Mouse (Mus musculus): ENCODE results near the gene Dcun1d3. TPM values are rescaled to one million over a fixed set of nuclear protein-coding genes. Genes with fewer than 3 reads are reported as not detected.

The Dcun1d3 gene
- polyA plus RNA-seq (2012; rRNA removed) = 10.3 and 11.4 TPM in 2 replicates

DNA sequence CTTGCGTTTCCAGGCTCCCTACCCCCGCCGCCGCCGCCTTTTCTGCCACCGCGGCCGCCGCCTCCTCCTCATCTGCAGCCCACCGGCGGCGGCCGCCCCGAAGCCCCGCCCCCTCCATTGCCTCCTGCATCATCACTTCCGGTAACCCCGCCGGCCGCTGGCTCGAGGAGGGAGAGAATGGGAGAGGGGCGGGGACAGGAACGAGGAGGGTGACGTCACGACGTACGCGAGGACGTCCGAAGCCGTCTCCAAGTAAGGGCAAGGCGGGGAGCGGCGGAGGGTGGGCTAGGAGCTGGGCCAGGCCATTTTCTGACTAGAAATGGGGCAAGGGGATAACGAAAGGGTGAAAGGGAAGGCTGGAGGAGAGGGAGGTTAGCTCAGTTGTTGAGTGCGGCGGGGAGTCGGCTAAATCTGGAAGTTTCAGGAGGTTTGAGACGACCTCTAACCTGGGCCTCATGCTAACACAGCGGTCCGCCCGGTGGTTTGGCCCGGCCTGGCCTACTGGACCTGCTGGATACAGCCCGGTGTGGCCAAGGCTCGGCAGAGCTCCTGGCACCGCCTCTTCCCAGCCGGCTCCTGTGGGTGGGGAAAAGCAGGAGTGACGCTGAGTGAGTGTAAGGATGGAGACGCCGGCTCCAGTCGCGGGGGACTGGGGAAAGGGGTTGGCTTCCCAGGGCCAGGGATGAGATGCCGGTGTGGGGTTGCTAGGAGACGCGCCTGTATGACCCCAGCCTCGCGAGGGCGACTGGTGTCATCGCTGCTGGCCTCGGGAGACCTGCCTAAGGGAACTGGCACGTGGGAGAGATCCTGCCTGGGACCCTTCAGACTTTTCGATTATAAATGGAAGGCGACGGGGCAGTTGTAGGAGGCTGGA is at the start of gene Dcun1d3, which contains the start of gene Lyrm1:
Dcun1d3 (minus strand) TSS at position 660 of the 874 bp plus-strand sequence.
Lyrm1 (plus strand) TSS at position 223 of the 874 bp plus-strand sequence.
- DNase-seq (ENCODE audit: low spot score) = peak; percentile 89

DNA sequence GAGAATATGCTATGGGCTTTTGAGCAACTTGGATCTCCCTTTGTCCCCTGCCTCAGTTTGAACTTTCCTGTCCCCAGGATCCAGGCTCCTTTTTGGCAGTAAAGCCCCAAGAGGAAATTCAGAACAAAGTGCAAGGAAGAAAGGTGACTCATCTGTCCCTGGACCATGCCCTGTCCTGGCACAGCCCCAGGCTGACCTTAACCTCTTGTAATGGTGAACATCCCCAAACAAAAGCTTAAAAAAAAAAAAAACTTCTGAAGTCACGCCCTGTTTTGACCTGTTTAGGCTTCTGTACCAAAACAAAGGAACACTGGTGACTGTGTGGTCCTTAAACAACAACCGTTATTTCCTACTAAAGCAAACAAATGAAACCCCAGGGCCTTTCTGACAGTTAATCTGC is 45.5 kb upstream of the Dcun1d3 start:
- DNase-seq (ENCODE audit: low spot score) = no peak

DNA sequence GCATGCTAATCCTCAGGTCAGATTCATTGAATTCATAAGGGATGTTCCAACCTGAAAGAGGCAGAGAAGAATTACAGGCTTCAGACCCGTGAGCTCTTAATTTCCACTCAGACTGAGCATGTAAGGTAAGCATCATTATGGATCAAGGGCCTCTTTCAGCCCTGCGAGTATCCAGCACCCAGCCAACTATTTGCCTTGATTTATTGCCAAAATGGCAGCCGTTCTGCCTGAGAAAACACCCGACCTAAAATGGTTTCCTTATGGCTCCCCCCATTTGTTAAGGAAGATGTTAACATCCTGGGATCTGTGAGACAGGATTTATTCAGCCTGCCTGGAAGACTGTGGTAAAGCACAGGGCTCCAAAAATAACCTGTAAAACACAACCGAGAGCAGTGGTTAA is 40.9 kb upstream of the Dcun1d3 start:
- no peak for DNase-seq (ENCODE audit: low spot score)

DNA sequence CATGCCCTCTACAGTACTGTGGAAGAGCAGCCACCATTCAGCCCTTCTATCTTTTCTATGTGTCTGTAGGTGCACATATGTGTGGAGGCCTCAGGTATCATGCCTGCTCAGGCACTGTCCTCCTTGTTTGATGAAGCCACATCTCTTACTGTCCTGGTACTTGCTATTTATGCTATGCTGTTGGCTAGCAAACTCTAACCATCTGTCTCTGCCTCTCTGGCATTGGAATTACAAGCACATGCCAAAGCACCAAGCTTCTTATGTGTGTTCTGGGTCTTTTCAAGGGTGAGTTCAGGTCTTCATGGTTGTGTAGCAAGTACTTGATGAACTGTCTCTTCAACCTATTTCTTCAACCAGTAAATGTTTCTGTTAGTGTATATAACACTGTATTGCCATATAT is 40.2 kb upstream of the Dcun1d3 start:
- DNase-seq (ENCODE audit: low spot score) = no peak

DNA sequence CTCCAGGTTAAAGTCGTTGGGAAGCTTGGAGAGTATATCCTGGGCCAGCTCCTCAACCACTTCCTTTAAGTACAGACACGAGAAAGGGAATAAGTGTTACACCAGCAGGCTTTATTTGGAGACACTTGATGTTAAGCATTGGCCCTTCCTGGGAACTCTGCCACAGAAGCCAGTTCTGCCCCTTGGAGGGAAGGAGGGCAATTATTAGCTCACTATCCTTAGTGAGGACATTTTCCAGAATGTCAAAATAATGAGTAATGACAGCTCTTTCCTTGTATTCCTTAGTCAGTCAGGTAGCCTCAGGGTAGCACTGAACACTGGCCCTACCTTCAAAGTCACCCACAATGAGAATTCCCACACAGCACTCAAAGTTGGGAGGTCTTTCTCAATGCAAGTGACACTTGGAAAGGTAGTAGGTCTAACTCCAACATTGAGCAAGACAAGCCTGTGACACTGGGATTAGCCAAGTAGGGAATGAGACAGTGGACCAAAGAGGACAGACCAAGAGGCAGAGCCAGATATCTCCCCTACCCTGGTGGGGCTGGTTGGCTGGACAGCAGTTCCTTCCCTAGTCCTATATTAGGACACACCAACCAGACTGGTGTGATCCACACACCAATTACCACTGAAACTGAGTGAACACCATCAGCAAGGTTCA is 32.8 kb upstream of the Dcun1d3 start:
- no peak for DNase-seq (ENCODE audit: low spot score)

DNA sequence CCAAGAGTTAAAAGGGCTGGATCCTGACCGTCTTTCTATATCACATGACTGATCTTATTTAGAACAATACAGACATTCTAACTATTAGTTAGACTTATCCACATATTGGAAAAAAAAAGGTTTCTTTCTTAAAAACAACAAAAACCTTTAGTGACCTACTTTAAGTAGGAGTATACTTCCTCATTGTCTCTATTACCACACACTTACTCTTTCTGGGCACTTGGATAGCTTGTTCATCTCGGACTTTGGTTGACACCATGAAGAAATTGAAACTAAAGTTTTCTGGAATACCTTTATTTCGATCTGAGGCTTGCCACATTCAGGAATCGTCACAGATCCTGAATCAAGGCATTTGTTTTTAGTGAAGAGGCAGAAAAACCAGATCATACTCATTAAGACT is 25.0 kb upstream of the Dcun1d3 start:
- DNase-seq (ENCODE audit: low spot score) = no peak

DNA sequence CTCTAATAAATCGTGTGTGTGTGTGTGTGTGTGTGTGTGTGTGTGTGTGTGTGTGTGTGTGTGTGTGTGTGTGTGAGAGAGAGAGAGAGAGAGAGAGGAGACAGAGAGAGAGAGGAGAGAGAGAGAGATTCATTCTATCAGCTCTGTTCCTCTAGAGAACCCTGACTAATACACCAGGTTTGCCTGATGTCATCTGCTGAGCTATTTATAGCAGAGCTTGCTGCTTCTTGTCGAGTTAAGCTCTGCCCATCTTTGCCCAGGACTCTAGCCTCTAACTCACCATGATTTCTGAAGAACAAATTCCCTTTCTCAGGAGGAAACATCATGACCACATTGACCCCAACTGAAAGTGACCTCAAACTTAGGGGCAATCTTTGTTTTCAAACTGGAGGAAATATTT is 24.4 kb upstream of the Dcun1d3 start:
- no peak for DNase-seq (ENCODE audit: low spot score)

DNA sequence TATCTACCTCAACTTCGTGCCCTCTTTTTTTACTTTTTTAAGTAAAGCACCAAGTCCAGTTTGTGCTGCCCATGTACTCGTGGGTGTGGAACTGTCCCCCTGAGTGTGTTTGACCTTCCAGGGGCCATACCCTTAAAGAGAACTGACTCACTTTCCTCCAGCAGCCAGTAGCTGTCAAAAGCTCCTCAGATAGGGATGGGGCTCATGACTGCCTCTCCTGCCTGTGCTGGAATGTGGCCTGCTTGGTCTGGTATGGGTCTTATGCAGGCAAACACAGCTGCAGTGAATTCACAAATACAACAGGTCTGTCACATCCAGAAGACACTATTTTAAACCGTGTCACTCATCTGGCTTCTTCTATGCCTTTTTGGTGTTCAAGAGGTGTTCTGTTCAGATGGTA is 15.6 kb upstream of the Dcun1d3 start:
- no peak for DNase-seq (ENCODE audit: low spot score)

DNA sequence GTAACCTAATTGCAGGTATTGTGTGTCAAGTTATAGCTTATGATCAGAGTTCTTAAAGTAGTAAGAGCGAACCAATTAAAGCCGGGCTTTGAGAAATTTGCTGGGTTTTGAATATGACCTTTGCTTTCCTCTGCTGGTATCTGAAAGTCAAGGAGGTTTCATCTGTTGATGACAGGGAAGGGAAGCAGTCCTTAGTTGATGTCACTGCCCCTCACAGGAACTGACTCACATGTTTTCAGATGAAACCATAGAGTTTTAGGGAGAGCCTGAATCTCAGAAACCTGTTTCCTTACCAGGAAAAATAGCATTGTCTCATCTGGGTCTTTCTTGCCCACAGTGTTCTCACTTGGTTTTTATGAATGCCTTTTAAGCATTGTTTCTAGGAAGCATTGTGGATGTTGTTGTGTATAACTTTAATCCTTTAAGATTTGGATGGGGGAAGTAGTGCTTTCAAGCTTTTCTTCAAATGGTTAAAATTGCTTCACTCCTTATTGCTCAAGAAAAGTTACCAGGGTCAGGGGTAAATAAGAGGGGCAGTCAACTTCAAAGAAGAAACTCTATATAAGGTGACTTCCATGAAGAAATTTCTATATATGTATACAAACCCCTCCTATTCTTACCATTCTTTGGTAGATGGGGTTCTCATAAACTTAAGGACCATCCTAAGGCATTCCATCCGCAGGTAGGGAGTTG is 10.6 kb upstream of the Dcun1d3 start:
- DNase-seq (ENCODE audit: low spot score) = no peak

DNA sequence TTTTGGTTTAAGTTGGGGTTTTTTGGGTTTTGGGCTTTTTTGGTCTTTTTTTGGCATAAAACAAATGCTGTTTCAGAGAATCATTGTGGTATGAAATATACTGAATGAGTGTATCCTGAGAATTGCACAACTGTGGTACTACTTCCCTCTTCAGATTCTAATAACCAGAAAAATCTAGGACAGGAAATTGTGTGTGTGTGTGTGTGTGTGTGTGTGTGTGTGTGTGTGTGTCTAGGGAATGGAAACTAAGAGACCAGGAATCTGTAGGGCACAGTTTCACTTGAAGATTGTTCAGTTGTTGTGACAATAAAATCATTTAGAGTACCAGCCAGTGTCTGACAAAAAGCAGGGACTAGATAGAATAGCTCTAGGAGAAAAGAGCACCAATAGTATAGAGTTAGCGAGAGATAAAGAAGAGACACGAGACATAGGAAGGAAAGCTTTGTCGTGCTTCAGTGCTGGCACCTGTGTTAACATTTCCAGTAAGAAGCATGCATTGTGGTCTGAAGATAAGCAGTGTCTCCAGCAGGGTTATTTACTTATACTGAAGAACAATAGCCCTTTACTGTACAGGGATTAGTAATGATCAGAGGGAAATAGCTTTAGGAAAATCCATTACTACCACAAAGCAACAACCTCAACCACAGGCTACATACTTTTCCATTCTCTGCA is 3.4 kb upstream of the Dcun1d3 start:
- DNase-seq (ENCODE audit: low spot score) = no peak

DNA sequence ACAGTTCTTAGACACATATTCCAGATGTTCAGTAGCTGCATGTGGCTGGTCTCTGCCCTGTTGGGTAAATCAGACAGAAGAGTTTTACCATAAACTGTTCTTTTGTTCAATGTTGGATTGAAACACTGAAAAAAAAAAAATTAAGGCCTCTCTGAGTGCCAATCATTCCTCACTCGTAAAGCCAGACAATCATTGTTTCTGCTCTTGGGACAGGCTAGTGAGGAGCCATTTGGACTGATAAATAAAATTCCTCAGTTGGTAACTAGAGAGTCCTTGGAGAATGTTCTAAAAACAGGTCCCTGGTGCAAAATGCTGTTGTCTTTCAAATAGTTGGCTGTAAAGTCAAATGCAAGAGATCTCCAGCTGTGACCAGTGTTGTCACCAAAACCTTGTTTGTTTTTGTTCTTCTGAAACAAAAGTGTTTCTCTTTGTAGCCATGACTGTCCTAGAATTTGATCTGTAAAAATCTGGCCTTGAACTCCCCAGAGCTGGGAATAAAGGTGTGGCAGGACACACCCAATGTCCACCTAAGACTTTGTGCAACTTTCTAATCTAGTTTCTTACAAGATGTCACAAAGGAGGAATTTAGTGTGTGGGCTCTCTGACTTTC is 2.3 kb upstream of the Dcun1d3 start:
- no peak for DNase-seq (ENCODE audit: low spot score)

DNA sequence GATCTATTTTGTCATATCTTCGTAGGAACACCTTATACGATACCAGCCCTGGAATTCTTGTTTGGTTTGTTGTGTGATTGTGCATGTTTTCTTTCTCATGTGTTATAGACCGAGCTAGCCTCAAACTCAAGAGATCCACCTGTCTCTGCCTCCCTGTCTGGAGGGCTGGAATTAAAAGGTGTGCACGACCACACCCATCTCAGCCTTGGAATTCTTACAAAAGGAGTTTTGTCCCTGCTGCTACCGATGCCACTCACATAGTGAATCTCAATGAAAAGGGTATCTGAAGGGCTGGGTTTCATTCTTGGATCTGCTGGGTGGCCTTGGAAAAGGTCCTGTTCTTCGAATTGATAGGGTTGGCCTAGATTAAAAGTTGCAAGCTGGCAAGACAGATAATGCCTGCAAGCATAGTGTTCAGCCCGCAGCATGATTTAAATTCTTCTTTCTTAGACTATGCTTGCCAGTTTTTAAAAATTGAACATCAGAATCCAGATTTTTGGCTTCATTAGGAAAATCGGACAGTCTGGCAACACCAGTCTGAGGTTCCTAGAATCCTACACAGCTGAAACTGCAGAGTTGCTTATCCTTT is 1.5 kb upstream of the Dcun1d3 start:
- DNase-seq (ENCODE audit: low spot score) = no peak

DNA sequence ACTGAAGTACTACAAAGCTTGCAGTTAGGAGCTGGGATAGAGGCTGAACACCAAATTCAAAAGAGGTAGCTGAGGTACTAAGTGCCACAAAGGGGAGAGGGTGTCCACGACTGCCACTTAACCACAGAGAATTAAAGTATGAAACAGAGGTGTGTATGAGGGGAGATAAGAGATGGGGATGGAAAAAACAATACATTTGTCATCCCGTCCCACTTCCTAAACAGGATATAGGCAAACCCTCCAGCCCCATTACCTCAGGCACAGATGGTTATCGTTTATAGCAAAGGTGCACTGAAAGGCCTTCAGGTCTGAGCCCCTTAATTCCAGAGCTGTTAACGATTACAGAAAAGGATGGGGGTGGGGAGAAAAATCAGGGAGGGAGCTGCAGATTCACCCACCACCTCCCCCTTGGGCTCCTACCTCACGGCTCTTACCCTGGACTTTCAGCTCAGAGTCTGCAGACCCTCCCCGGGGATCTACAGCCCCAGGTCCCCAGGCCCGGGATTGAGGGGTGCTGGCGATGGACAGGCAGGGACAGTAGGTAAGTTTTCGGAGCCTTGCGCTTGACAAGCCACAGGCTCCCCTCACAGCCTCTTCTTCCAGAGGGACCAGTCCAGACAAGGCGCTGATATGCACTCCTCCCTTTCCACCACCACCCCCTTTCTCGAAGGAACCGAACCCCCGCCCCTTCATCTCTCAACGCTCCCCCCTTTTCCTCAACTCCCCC is 1.1 kb downstream of the Dcun1d3 start:
- DNase-seq (ENCODE audit: low spot score) = no peak

DNA sequence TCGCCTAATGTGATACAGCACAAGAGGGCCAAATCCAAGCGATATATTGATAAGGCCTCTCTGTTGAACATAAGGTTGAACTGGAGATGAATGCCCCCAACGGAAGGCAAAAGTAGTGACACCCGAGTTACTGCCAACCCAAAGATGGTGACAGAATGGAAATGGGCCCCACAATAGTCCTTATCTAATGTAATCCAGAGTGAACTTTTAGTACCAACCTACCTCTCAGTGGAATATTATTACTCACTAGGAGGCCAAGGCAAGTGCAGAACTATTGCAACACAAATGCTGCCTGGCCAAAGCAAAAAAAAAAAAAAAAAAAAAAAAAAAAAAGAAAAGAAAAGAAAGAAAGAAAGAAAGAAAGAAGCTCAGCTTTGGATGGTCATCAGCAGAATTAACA is 3.4 kb downstream of the Dcun1d3 start:
- no peak for DNase-seq (ENCODE audit: low spot score)

DNA sequence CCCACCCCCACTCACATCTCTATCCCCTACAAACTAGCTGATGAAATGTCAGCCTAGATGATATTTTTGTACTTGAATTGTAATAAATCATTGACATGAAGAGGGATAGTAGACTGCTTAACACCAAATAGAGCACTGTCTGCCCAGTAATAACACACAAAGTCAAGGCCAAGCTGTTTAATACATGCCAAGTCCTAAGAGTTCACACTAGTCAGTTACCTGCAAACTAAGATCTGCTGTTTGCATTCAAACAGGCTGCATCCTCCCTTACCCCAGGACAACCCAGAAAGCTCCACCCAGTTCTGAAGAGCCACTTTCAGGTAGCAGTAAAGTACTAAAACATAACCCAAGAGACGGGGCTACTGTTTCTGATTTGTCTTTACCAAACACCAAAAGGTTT is 3.9 kb downstream of the Dcun1d3 start:
- DNase-seq (ENCODE audit: low spot score) = no peak

DNA sequence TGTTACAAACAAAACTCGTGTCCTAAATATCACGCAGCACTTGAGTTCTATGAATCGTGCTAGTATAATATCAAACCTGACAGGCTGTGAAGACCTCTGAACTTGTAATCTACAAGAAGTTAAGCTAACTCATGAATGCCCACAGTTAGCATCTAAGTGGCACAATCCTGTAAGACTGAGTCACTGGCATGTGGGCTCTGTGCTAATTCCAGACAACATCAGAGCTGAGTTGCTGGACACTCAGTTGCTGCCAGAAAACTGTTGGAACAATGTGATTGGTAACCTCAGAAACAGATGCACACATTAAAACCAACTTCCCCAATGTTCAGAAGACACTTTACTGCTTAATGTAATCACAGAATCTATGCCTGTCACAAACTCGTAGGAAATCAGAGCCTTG is 8.2 kb downstream of the Dcun1d3 start:
- no peak for DNase-seq (ENCODE audit: low spot score)

DNA sequence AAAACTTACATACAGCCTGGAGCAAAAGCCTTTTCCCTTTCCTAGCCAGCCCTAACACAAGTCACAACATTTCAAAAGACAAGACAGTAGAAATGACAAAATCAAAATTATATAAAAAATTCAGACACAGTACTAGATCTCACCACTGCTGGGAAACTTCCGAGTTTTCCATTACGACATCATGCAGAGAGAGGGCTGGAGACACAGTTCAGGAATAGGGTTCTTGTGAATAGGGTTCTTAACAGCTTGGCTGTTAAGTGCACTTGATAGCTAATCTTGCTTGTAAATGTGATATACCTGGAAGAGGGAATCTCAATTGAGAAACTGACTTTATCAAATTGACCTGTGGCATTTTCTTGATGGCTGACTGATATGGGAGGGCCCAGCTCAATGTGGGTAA is 14.9 kb downstream of the Dcun1d3 start:
- no peak for DNase-seq (ENCODE audit: low spot score)

DNA sequence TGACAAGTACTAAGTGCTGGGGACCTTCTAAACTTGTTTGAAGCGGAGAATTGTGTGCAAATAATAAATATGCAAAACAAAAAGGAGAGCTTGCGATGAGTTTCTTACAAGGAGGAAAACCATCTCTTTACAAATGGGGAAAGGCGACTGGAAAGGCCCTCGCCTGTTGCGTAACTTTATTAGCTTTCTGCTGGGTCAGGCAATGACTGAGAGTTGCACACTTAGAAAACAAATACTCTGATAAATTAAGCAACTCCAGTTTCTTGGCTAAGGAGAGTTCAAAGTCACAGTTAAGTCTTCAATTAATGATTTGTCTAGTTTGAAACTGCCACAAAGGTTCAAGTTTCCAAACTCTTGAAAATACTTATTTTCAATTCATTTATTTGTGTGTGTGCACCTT is 15.8 kb downstream of the Dcun1d3 start:
- no peak for DNase-seq (ENCODE audit: low spot score)

DNA sequence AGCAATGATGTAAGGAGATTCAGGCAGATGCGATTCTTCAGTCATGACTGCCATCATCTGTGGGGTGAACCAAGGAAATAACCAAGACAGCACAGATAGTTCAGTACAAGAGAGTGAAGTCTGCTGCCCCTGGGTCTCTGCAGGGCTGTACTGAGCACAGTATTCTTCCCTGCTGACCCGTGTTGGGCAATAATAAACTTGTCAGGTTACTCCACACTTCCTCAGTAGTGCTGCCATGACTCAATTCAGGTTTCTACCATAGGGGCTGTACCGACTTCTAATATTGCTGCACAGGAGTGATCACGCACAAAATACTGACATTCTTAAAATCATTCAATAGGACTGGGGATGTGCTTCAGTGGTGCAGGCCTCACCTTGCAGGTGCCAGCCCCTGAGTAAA is 16.9 kb downstream of the Dcun1d3 start:
- DNase-seq (ENCODE audit: low spot score) = no peak

DNA sequence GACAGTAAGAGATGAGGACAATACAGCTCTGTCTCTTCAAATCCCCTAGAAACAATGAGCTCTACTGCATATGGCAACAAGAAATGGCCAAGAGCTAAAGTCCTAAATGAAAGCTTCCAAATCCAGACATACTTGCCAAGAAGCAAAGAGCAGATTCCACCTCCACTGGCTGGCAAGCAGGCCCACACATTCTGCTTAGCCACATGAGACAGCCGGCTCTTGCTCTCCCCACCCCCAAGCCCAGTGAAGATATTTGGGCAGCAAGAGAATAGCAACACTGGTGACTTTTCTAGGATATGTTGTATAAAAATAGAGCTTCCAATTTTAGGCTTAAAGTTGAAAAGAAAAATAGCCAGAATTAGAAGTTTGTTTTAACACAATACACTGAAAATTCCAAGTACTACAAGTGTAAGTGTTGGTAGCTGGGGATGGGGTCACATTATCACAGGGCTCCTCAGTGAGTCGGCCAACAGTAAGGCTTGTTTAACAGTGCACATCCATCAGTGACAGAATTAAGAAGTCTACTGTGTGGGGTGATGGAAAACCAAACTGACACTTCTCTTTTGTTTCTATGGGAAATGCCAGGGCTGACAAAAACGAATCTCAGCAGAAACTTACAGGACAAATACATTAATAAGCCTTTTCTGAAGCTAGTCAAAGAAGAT is 20.2 kb downstream of the Dcun1d3 start:
- no peak for DNase-seq (ENCODE audit: low spot score)
